Mouse (Mus musculus): Measurements from ENCODE around the gene C1qtnf1. TPM values are rescaled to one million over a fixed set of nuclear protein-coding genes. Genes with fewer than 3 reads are reported as not detected.
A peak's percentile ranks its signal among the peaks of the same experiment; 100 is the strongest.

The C1qtnf1 gene
- total RNA-seq, 2 experiments from 2014 or later, result 3.3 to 4.8 TPM

DNA sequence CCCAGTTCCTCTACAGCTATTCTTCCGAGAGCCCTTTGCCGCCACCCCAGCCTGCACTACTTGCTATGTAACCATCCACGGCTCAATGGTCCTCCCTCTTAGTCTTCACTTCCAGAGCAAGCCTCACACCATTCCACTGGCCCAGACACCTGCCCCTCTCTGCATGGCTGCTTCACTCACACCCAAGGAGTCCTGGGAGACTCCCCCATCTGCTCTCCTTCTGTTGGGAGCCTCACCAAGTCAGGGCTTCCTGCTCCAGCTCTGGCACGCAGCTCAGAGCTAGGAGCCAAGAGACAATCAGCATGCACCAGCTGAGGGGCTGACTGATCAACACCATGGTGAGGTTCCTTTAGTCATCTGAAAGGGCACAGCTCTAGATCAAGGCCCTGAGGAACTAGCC is 14.9 kb upstream of the C1qtnf1 start:
- TF ChIP-seq CTCF (IDR thresholded peaks at IDR 0.05), result no peak
- no peak for DNase-seq (ENCODE audit: extremely low spot score in 1 of 2, low spot score in 2 of 2)
- intact Hi-C loops (cut with DNase I), result no loop called here
- Histone ChIP-seq H3K4me3 (no peak overlapping the region), H3K27ac (no peak overlapping the region)

DNA sequence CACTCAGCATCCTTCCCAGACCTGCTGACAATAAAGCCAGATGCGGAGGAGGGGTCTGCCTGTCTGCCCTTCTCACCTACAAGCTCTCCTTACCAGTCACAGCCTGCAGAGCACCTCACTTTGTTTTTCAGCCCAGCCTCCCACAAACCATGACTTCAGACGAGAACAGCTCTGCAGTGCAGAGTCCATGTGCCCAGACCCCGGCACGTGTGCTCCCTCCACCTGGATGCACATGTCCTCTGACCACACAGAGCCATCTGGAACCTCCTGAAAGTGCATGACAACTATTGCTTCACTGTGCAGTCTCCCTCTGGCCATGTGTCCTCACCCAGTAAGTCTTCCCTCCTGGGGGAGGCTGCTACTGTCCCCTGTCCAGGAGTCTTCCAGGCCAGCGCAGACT is 13.7 kb upstream of the C1qtnf1 start:
- DNase-seq (ENCODE audit: extremely low spot score in 1 of 2, low spot score in 2 of 2), result no peak
- TF ChIP-seq CTCF (IDR thresholded peaks at IDR 0.05), result no peak
- intact Hi-C loops (cut with DNase I), result no loop called here
- Histone ChIP-seq H3K4me3 (no peak overlapping the region), H3K27ac (no peak overlapping the region)

DNA sequence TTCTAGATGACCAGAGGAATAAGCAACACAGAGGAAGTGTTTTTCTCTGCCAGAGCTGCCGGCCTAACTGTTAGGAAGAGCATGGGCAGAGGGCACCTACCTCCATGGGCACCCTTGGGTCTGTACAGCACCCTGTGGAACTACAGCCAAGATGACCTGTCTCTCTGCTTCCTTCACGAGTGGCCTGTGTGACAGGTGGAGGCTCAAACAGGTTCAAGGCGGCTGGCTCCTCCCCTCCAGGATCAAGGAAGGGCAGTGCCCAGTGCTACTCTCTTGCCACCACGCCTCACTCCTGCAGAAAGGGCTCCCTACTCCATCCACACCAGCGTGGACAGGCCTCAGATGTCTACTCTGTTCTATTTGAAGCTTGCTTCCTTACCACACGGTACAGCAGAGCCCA is 12.4 kb upstream of the C1qtnf1 start:
- H3K27ac ChIP-seq, result no peak overlapping the region
- no peak overlapping the region for H3K4me3 ChIP-seq
- no peak for DNase-seq (ENCODE audit: extremely low spot score in 1 of 2, low spot score in 2 of 2)
- TF ChIP-seq CTCF (IDR thresholded peaks at IDR 0.05), result no peak
- intact Hi-C loops (cut with DNase I), result no loop called here

DNA sequence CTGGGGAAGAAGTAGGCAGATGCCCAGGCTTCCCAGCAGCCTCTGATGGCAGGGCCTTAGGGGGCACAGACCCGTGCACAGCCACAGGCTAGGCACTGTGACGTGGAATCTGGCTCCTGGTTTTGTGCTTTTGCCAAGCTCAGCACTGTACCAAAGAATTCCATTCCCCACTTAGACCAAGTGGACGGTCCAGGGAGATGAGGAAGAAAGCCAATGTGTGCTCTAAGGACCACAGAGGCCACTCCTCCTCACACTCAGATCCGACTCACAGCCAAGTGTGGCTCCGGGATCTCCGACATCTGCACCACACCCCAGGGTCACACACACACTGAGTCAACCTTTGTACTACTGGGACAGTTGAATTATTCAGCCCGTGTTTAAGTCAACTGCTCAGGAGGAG is 12.0 kb upstream of the C1qtnf1 start:
- TF ChIP-seq CTCF (IDR thresholded peaks at IDR 0.05), result no peak
- Histone ChIP-seq H3K4me3 (no peak overlapping the region), H3K27ac (no peak overlapping the region)
- intact Hi-C loops (cut with DNase I), result no loop called here
- DNase-seq (ENCODE audit: extremely low spot score in 1 of 2, low spot score in 2 of 2), result no peak

DNA sequence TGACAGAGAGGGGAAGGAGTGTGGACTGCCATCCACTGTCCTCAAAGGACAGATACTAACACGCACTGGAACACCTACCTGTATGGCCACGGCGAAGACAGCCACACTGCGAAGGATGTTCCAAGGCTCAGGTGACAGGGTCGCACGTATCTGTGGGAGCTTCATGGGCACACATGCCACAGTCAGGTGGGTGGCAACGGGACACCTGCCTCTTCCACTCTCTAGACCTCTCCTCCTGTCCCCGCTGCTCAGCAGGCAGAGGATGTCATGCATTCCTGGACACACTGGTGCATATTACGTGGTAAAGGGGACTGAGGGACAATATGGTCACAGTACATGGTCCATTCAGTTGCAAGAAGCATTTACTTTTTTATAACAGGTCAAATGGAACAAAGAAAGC is 10.5 kb upstream of the C1qtnf1 start:
- no peak for DNase-seq (ENCODE audit: extremely low spot score in 1 of 2, low spot score in 2 of 2)
- TF ChIP-seq CTCF (IDR thresholded peaks at IDR 0.05), result no peak
- Histone ChIP-seq H3K27ac (no peak overlapping the region), H3K4me3 (peak overlapping the region; percentile 81; the same call in 1 of the 2 replicates)
- intact Hi-C loops (cut with DNase I), result no loop called here

DNA sequence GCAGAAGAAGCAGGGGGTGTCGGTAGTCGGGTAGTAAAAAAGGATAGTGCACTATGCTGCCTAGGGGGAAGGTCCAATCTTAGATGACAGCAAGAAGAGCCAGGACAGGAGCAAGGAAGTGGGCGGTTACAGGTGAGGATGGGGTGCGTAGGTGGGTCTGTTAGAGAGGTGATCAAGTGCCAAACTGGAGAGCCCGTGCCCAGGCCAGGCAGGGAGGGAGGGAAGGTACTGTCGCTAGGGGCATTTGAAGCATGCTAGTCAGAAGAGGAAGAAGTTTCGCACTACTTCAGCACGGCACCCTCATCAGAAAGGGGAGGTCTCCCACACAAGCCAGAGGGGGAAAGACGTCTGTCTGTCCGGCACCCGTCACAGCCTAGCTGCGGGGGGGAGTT is 9.6 kb upstream of the C1qtnf1 start:
- Histone ChIP-seq H3K27ac (peak overlapping the region; percentile 94), H3K4me3 (peak overlapping the region; percentile 81)
- no peak for DNase-seq (ENCODE audit: extremely low spot score in 1 of 2, low spot score in 2 of 2)
- intact Hi-C loops (cut with DNase I), result no loop called here
- TF ChIP-seq CTCF (IDR thresholded peaks at IDR 0.05), result no peak

DNA sequence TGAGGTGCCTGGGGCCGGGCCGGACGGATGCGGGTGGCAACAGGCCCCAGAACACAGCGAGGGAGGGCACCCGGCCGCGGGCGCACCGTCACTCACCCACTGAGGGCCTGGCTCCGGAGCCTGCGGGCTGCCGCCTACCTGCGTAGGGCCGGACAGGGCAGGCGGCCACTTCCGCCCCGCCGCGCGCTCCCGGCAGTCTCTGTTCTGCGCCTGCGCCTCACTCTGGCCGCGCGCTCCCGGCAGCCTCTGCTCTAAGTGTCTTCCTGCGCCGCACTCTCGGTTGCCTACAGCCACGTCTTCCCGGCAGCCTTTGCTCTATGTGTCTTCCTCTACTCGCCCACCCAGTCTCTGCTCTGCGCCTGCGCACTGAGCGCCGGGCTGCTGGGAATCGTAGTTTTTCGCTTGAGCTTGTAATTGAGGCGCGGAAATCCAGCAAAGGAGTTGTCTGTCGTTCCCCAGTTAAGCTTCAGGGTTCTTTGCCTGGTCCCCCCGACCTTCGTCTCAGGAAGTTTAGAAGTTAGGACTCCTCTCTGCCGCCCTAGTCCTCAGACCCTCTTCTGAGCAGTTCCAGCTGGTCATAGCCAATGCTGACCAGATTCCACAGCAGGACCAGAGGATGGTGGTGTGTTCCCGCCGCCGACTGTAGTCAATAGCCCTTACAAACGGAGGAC is 9.0 kb upstream of the C1qtnf1 start, which contains the start of gene Cant1:
Gene Cant1 (minus strand): TSS at position 253 of the 671 bp plus-strand sequence.
- no peak for TF ChIP-seq CTCF (IDR thresholded peaks at IDR 0.05)
- DNase-seq (ENCODE audit: extremely low spot score in 1 of 2, low spot score in 2 of 2), result peak; percentile 97 to 99
- intact Hi-C loops (cut with DNase I), result no loop called here
- Histone ChIP-seq H3K4me3 (peak within 1 kb of the TSS; percentile 81), H3K27ac (peak within 1 kb of the TSS; percentile 94)

DNA sequence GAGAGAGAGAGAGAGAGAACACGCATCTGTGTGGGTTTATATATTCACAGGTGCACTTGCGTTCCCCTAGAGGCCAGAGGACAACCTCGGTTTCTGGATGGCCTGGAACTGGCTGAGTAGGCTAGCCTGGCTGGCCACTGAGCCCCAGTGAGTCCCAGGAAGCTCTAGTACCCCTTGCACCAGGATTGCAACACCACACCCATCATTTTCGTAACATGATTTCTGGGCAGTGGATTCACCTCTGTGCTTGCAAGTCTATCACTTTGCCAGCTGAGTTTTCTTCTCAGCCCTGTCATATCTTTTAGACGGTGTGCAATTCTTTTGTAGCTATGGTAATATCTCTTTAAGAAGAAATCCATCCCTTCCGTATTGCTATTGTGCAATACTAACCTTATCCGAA is 7.7 kb upstream of the C1qtnf1 start:
- intact Hi-C loops (cut with DNase I), result no loop called here
- TF ChIP-seq CTCF (IDR thresholded peaks at IDR 0.05), result no peak
- no peak overlapping the region for H3K4me3 ChIP-seq
- no peak overlapping the region for H3K27ac ChIP-seq
- DNase-seq (ENCODE audit: extremely low spot score in 1 of 2, low spot score in 2 of 2), result no peak

DNA sequence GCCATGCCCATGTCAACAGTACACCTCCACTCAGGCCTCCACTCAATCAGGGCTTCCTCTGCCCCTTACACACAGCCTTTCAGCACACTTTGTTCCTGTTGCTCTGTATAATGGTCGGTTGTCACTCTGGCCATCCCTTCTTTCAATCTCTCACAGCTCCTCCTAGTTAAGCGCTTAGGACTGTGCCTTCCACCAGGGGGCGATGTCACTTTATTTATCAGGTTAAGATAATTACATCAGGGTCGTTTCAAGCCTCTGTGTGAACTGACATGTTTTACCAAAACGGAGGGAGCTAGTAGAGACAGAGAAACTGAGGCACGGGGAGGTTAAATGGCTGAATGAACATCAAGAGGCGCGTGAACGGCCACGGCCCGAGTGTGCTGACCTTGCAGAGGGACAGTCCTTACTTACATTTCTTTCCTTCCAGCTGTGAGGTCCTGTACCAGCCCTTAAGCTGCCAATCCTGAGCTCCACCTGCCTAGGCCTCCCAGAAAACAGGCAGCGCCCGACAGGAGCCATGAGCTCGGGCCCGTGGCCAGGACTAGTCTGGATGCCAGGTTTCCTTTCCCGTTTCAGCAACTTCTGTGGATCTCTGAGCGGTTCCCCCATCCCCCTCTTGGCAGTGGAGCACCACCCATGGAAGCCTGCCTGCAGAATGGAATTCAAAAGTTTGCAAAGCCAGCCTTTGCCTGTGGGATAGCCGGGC is 4.6 kb upstream of the C1qtnf1 start:
- intact Hi-C loops (cut with DNase I), result loop anchor here (1.0 to 2.0 kb wide), 2 partner anchors 20 to 315 kb away; no protein-coding TSS in a partner anchor
- TF ChIP-seq CTCF (IDR thresholded peaks at IDR 0.05), result peak; percentile 81
- DNase-seq (ENCODE audit: extremely low spot score in 1 of 2, low spot score in 2 of 2), result peak; percentile 71 to 72
- Histone ChIP-seq H3K27ac (peak overlapping the region; percentile 72; the same call in 1 of the 2 replicates), H3K4me3 (peak overlapping the region; percentile 31; the same call in 1 of the 2 replicates)

DNA sequence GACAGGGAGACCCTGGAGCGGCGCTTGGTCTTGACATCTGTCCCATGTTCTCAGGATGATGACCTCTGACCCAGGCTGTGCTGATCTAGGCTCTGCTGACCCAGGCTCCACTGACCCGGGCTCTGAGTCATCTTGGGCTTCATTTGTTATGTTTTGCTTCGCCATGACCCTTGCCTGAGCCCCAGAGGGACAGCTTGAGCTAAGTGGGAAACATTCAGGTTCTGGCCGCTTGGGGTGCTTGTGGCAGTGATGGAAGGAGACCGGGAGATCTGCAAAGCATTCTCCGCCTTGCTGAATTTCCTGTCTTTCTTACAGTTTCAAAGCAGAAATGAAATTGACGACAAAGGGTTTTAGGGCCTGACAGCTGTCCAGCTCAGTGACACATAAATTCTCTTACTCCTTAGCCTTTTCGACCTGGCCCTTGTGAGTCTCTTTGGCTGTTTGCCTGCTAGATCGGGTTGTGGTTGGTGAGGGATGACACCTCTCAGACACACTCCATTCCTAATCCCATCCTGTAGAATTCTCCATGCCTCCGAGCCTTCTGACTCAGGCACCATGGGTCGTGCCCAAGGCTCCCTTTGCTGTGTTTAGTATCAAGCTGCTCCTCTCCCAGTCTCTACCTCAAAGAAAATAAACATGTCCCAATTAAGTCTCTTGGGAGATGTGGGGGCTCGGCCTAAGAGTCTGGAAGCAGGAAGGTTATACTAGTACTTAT is 3.2 kb upstream of the C1qtnf1 start:
- TF ChIP-seq CTCF (IDR thresholded peaks at IDR 0.05), result no peak; the same call in 1 of the 2 replicates
- intact Hi-C loops (cut with DNase I), result no loop called here
- no peak overlapping the region for H3K27ac ChIP-seq
- H3K4me3 ChIP-seq, result no peak overlapping the region
- no peak for DNase-seq (ENCODE audit: extremely low spot score in 1 of 2, low spot score in 2 of 2)

DNA sequence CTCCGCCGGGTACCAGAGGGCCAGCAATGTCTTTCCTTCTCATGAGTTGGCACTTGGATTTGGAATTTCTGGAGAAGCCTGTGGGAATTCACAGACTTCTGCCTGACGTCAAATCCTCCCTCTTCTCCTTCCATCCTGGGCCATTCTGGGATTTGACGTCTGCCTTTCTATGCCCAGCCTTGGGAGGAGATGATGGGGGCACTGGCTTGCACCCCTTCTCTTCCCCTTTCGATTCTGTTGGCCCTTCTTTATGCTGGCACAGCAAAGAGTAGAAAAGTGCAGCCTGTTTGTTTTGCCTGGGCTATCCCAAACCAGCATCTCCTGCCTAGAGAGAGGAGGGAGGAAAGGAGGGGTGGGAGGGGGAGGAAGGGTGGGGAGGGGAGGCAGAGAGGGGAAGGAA is 1.2 kb upstream of the C1qtnf1 start:
- no peak for TF ChIP-seq CTCF (IDR thresholded peaks at IDR 0.05)
- no peak overlapping the region for H3K4me3 ChIP-seq
- intact Hi-C loops (cut with DNase I), result no loop called here
- no peak for DNase-seq (ENCODE audit: extremely low spot score in 1 of 2, low spot score in 2 of 2)
- no peak overlapping the region for H3K27ac ChIP-seq

DNA sequence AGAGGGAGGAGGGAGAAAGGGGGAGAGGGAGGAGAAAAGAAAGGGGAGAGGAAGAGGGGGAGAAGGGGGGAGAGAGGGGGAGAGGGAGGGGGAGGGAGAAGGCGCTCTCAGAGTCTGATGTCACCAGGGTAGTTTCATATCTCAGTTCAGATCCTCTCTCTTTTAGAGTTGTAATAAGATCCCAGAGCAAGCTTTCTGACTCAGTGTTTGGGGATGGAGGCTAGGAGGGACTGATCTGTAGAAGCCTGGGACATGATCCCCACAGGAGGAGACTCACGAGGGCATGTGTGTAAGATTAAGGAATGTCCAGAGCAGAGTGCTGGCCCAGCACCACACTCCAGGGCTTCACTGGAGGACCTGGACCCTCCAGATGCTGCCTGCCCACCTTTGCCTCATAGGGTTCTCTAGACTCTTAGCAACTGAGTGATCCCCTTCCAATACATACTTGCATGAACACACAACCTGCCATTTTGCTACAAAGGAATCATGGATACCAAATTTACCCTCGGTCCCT is 680 bp upstream of the C1qtnf1 start:
- Histone ChIP-seq H3K27ac (no peak overlapping the region), H3K4me3 (no peak overlapping the region)
- intact Hi-C loops (cut with DNase I), result no loop called here
- TF ChIP-seq CTCF (IDR thresholded peaks at IDR 0.05), result no peak
- DNase-seq (ENCODE audit: extremely low spot score in 1 of 2, low spot score in 2 of 2), result no peak

Data from left cerebral cortex, adult 2 months (tissue).